15 mouse cellular contexts compared by ENCODE assay signal in the genomic region with DNA sequence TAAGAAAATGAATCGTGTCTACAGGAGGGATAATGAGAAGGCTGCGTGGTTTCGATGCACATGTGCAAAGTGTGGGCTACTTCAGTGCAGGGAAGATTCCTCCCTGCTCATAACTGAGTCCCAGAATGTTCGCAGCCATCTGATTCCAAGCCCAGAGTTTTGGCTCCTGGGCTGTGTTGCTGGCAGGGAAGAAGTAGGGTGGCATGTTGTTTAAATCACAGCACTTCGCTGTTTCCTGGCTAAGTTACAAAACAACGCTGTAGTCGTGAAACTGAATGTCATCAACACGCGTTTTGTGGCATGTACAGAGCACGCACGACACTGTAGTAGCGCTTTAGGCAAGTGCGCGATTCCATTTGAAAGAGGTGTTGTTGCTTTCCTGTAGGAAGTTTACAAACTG.
A peak's percentile ranks its signal among the peaks of the same experiment; 100 is the strongest.
DNase-seq lines count a peak whose midpoint lies in the region; ATAC-seq and TF ChIP-seq lines count a peak whose summit lies in the region.
"Had no signal": no experiment of that assay in that cellular context is flagged by ENCODE, and none has a peak within 500 bp of the region (broad histone marks: within the 10 kb centered on the region; RNA-seq: fewer than 3 reads in every experiment).

No protein-coding gene starts in this region.

- no peaks in the 10 kb centered on the region for H3K36me3 ChIP-seq in hindbrain, postnatal 0 days (ENCODE audit: insufficient read depth, low read length)
- H3K36me3 ChIP-seq: heart, embryonic 13.5 days; hindbrain, embryonic 10.5 days had no signal

- ATAC-seq in hindbrain, postnatal 0 days: no peak
- ATAC-seq: intestine, embryonic 16.5 days had no signal

- TF ChIP-seq POLR2A in brain, embryonic 14.5 days (IDR thresholded peaks at IDR 0.05; ENCODE audit: borderline replicate concordance, extremely low read depth, insufficient read depth, insufficient read length, poor library complexity, severe bottlenecking): no peak

- no peak overlapping the region for H3K4me2 ChIP-seq in hindbrain, postnatal 0 days (ENCODE audit: low read depth, low read length)
- H3K4me2 ChIP-seq: heart, embryonic 13.5 days; lung, embryonic 14.5 days had no signal

- peak overlapping the region; percentile 42 for H3K4me3 ChIP-seq in layer of hippocampus, adult 2 months
- no peak overlapping the region for H3K4me3 ChIP-seq in hindbrain, postnatal 0 days (ENCODE audit: low read length)
- H3K4me3 ChIP-seq: heart, embryonic 13.5 days; hindbrain, embryonic 10.5 days; megakaryocyte, embryonic 14.5 days had no signal

- H3K27me3 ChIP-seq in hindbrain, postnatal 0 days (ENCODE audit: insufficient read depth, low read length): no peaks in the 10 kb centered on the region
- H3K27me3 ChIP-seq: heart, embryonic 13.5 days; megakaryocyte, embryonic 14.5 days had no signal

- H3K9ac ChIP-seq in hindbrain, postnatal 0 days (replicated peaks; ENCODE audit: low read length): no peak overlapping the region
- H3K9ac ChIP-seq: heart, embryonic 13.5 days; lung, embryonic 14.5 days had no signal

- DNase-seq in cerebellum, postnatal 36 days: peak; percentile 17 to 23
- DNase-seq in cerebellum, adult 9-10 months: no peak
- DNase-seq in brain, embryonic 14.5 days (ENCODE audit: low read depth): peak; percentile 88
- DNase-seq in layer of hippocampus, adult 2 months (ENCODE audit: low spot score in 2 of 2): peak; percentile 30 to 65
- DNase-seq in right cerebral cortex, adult 2 months (ENCODE audit: low spot score in 2 of 2): peak; percentile 55 to 67
- DNase-seq in heart, adult 18-20 months: no peak
- no peak for DNase-seq in hindbrain, postnatal 0 days (ENCODE audit: low spot score)
- DNase-seq: gastrocnemius, postnatal 25 days; kidney, postnatal 4 days; liver; lung, embryonic 14.5 days had no signal

- H3K4me1 ChIP-seq in hindbrain, postnatal 0 days (ENCODE audit: insufficient read depth, low read length): no peaks in the 10 kb centered on the region
- H3K4me1 ChIP-seq: heart, embryonic 13.5 days; hindbrain, embryonic 10.5 days had no signal

- WGBS in hindbrain, postnatal 0 days: 76% methylated on average over 14 of the region's 14 CpGs

- H3K27ac ChIP-seq in layer of hippocampus, adult 2 months: peak overlapping the region; percentile 47; the same call in 1 of the 2 replicates
- no peak overlapping the region for H3K27ac ChIP-seq in hindbrain, postnatal 0 days
- H3K27ac ChIP-seq: heart, embryonic 13.5 days; hindbrain, embryonic 10.5 days had no signal

- no peak for TF ChIP-seq CTCF in brain, embryonic 14.5 days (IDR thresholded peaks at IDR 0.05; ENCODE audit: borderline replicate concordance, extremely low read depth, insufficient read depth, insufficient read length)
- no peak for TF ChIP-seq CTCF in layer of hippocampus, adult 2 months (conservative IDR thresholded peaks at IDR 0.05)
- no peak for TF ChIP-seq CTCF in hindbrain, postnatal 0 days (IDR thresholded peaks at IDR 0.05; ENCODE audit: low read depth)

- H3K9me3 ChIP-seq in hindbrain, postnatal 0 days (ENCODE audit: low read length): no peaks in the 10 kb centered on the region
- H3K9me3 ChIP-seq: hindbrain, embryonic 10.5 days had no signal

Comparison
In these comparisons a context has a peak if more than half of its experiments do, and no peak if none do; other contexts are left out.
1. DNase-seq: peak in cerebellum, postnatal 36 days (2 of 2), brain, embryonic 14.5 days (single experiment), layer of hippocampus, adult 2 months (2 of 2) and right cerebral cortex, adult 2 months (2 of 2); none in cerebellum, adult 9-10 months (single experiment), heart, adult 18-20 months (0 of 2) and hindbrain, postnatal 0 days (single experiment).